Mouse (Mus musculus) kidney, embryonic 14.5 days (tissue): ENCODE measurements around the gene Cdiptos. TPM values are rescaled to one million over a fixed set of nuclear protein-coding genes. Genes with fewer than 3 reads are reported as not detected.

Experiments
- ATAC-seq: fragments of 200-750 bp; cut with Nextera tagmentation; 2 replicates; pipeline ENCODE4 v1.8.0; 2017; ENCODE audit warnings: moderate number of reproducible peaks, mild to moderate bottlenecking, moderate TSS enrichment, moderate library complexity; ENCODE audit not compliant: low FRiP score, low TSS enrichment
- H3K27ac ChIP-seq: fragments of 300-500 bp; sonication (generic); 2 replicates; pipeline ENCODE4 v1.5.1; 2014; ENCODE audit warnings: low read depth, mild to moderate bottlenecking, low read length, moderate library complexity, mixed read lengths
- H3K27me3 ChIP-seq: fragments of 300-500 bp; sonication (generic); 2 replicates; pipeline ENCODE4 v1.6.1; 2014; ENCODE audit warnings: mild to moderate bottlenecking, low read length; ENCODE audit not compliant: control insufficient read depth, insufficient read depth
- H3K36me3 ChIP-seq: fragments of 300-500 bp; sonication (generic); 2 replicates; pipeline ENCODE4 v1.6.1; 2014; ENCODE audit warnings: low read length, mixed read lengths; ENCODE audit not compliant: control insufficient read depth, insufficient read depth
- H3K4me1 ChIP-seq: fragments of 300-500 bp; sonication (generic); 2 replicates; pipeline ENCODE4 v1.6.1; 2014; ENCODE audit warnings: low read length, mixed read lengths; ENCODE audit not compliant: control insufficient read depth, insufficient read depth
- H3K4me2 ChIP-seq: fragments of 300-500 bp; sonication (generic); replicated peaks from 2 replicates; pipeline ENCODE4 v1.6.1; 2014; ENCODE audit warnings: low read depth, mild to moderate bottlenecking, low read length
- H3K4me3 ChIP-seq: fragments of 300-500 bp; sonication (generic); 2 replicates; pipeline ENCODE4 v1.5.1; 2014; ENCODE audit warnings: mild to moderate bottlenecking, low read length
- H3K9ac ChIP-seq: fragments of 300-500 bp; sonication (generic); 2 replicates; pipeline ENCODE4 v1.6.1; 2014; ENCODE audit warnings: low read depth, mild to moderate bottlenecking, low read length, moderate library complexity
- H3K9me3 ChIP-seq: fragments of 300-500 bp; sonication (generic); 2 replicates; pipeline ENCODE4 v1.6.1; 2016; ENCODE audit warnings: low read length; ENCODE audit not compliant: control insufficient read depth
- WGBS: fragments of 180-500 bp; shearing (Covaris S2); extraction: QIAGEN DNeasy Blood & Tissue Kit; methylation state at CpG from one replicate; pipeline ENCODE4 v1.1.7; 2014; 5-methylcytosine and 5-hydroxymethylcytosine counted together
- polyA plus RNA-seq: library from polyadenylated mRNA; unstranded; fragments of >200 nt; fragmentation: Nextera tagmentation; extraction: Ambion mirVana; gene quantifications from 2 replicates; pipeline ENCODE4 v1.2.1, GENCODE M21; 2014

The Cdiptos gene
- polyA plus RNA-seq, 1 experiment from 2014 or later: 1.3 TPM

- peaks cover 33% of the 10 kb centered on the region for H3K36me3 ChIP-seq
- no peaks in the 10 kb centered on the region for H3K9me3 ChIP-seq
- ATAC-seq: no peak
- peak overlapping the region; percentile 86 for H3K4me2 ChIP-seq
- no peaks in the 10 kb centered on the region for H3K27me3 ChIP-seq
- peak overlapping the region; percentile 61 for H3K9ac ChIP-seq
- H3K4me3 ChIP-seq: peak overlapping the region; percentile 53
- WGBS: 39% methylated on average over 5 of the region's 5 CpGs
- H3K4me1 ChIP-seq: peaks cover 68% of the 10 kb centered on the region
- peak overlapping the region; percentile 77; the same call in 1 of the 2 replicates for H3K27ac ChIP-seq
These were observed 44.6 kb upstream of the Cdiptos start for GRCm38 (mm10) chr7:127020491-127020890.

DNA sequence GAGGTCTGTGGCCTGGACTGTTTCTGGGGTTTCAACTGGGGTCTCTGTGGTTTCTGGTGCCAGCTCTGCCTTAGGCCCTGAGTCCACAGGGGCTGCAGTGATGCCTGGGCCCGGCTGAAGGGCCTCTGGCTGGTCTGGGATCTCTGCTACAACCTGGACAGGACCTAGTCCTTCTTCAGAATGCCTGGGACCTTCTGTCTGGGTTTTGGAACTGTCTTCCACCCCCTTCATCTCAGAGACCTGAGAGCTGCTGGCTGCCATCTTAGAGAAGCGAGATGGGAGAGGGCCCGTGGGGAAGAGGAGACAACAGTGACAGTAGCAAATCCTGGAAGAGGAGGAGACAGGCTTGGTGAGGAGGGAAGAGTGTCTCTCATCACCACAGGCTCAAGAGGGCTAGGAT is 44.1 kb upstream of the Cdiptos start:
- no peak for ATAC-seq
- H3K9ac ChIP-seq: peak overlapping the region; percentile 61
- 61% methylated on average over 3 of the region's 3 CpGs for WGBS
- peaks cover 38% of the 10 kb centered on the region for H3K36me3 ChIP-seq
- peak overlapping the region; percentile 77; the same call in 1 of the 2 replicates for H3K27ac ChIP-seq
- H3K27me3 ChIP-seq: no peaks in the 10 kb centered on the region
- peak overlapping the region; percentile 53 for H3K4me3 ChIP-seq
- peak overlapping the region; percentile 86 for H3K4me2 ChIP-seq
- H3K4me1 ChIP-seq: peaks cover 72% of the 10 kb centered on the region
- no peaks in the 10 kb centered on the region for H3K9me3 ChIP-seq

DNA sequence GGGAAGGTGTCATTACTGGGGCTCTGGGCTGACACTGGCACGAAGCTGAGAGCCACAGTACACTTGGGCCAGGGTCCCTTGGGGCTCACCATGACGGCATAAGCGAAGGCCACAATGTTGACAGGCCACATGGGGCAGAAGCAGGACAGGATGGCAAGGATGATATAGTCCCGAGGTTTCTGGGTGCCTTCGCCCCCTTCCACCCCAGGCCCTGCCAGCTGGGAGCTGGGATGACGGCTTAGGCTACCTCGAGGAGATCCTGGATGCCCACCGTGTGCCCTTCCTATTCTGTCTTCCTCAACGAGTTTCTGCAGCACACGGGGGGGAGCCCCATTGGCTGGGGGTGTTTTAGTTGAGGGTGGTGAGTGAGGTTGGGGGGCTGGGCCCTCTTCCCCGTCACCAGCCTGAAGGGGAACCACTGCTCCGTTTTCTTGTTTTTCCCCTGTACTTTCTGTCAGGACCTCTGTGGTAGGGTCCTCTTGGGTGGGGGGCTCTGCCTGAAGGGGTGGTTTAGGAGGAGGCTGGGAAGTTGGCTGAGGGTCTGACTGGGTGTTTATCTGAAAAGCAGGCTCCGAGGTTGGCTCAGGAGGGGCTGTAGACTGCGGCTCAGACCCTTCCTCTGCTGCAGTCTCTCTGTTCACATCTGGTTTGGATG is 43.5 kb upstream of the Cdiptos start:
- Histone ChIP-seq H3K9me3 (no peaks in the 10 kb centered on the region), H3K4me1 (peaks cover 74% of the 10 kb centered on the region), H3K4me3 (peak overlapping the region; percentile 53; the same call in 1 of the 2 replicates), H3K27me3 (no peaks in the 10 kb centered on the region), H3K36me3 (peaks cover 35% of the 10 kb centered on the region), H3K4me2 (peak overlapping the region; percentile 86), H3K9ac (peak overlapping the region; percentile 61), H3K27ac (no peak overlapping the region)
- ATAC-seq: no peak
- WGBS: 80% methylated on average over 14 of the region's 14 CpGs

DNA sequence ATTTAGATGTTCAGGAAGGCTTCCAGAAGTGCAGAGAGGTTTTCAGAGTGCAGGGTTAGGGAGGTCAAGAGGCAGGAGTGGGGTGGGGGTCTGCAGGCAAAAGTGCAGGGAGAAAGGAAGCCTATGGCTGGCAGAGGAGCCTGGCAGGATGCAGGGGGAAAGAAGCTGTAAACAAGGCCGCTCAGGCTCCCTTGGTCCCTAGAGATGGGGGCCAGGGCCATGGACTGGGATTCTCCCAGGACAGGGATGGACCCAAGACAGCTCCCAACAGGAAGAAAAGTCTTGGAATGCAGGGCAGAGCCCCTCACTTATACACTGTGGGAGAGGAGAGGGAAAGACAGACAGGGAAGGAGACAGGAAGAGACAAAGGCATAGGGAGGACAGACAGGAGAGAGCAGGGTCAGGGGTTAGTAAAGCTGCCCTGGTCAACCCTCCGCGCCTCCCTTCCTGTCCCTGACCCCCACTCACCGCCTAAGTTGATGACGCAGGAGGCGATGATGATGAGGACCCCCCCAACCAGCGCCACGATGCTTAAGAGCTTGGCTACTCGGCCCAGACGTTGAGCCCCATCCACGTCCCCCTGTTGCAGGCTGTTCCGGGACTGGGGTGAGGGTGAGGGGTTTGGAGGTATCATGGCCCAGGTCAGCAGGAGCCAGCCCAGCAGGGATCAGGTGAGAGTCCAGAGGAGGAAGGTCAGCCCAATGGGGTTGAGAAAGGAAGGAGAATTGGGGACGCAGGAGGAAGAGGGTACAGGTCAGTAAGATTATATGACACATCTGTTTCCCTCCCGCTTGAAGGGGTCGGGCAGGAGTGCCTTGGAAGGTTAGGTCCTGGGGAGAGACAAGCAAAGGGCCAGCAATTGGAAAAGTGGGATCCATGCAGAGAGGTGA is 42.8 kb upstream of the Cdiptos start:
- Histone ChIP-seq H3K4me2 (peak overlapping the region; percentile 17; the same call in 1 of the 2 replicates), H3K4me1 (peaks cover 70% of the 10 kb centered on the region), H3K9ac (peak overlapping the region; percentile 61), H3K27me3 (no peaks in the 10 kb centered on the region), H3K4me3 (no peak overlapping the region), H3K9me3 (no peaks in the 10 kb centered on the region), H3K36me3 (peaks cover 27% of the 10 kb centered on the region), H3K27ac (peak overlapping the region; percentile 82; the same call in 1 of the 2 replicates)
- WGBS: 36% methylated on average over 15 of the region's 15 CpGs
- ATAC-seq: no peak

GRCm38 (mm10) chr7:127017950-127018345 is 42.0 kb upstream of the Cdiptos start:
- H3K4me3 ChIP-seq: no peak overlapping the region
- no peaks in the 10 kb centered on the region for H3K27me3 ChIP-seq
- no peaks in the 10 kb centered on the region for H3K9me3 ChIP-seq
- H3K4me1 ChIP-seq: peaks cover 62% of the 10 kb centered on the region
- peaks cover 24% of the 10 kb centered on the region for H3K36me3 ChIP-seq
- H3K27ac ChIP-seq: peak overlapping the region; percentile 82
- H3K4me2 ChIP-seq: peak overlapping the region; percentile 17; the same call in 1 of the 2 replicates
- 41% methylated on average over 6 of the region's 6 CpGs for WGBS
- ATAC-seq: no peak
- H3K9ac ChIP-seq: peak overlapping the region; percentile 61; the same call in 1 of the 2 replicates

DNA sequence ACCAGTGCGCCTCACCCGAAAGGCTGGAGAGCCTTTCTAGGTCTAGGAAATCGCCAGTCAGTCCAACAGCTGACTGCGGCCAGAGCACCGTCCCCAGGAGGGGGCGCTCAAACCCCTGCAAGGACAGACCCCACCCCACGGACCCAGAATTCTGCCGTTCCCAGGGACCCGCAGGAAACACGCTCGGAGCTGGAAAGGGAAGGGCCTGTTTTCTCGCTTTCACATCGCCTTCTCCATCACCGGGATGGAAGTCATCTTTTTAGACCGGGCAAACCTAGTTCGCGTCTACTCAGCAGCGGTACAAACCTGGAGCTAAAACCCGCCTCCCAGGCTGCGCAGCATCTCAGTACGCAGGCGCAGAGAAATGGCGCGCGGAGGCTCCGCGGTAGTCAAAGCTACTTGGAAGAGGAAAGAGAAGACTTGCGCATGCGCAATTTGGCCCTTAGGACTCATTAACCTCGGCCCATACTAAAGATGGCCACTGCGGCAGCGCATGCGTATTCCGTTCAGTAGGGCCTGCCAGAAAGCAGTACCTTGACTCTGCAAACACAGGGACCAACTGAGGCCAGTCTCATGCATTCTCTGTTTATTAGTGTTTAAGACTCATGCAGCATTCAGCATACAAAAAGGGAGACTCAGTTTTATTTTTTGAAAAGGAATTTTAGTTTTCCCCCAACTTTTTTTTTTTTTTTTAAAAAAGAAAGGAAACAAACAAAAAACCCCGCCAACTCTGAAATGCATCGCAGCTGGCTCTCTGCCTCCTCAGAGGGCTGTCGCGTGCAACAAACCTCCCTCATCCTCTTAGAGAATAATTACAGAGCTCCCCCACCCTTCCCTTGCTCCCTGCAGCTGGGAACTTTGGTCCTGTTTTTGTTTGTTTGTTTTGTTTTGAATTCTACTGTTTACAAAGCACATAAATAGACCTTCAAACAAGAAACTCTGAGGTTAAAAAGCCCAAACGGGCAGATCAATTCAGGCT is 41.4 kb upstream of the Cdiptos start, which contains the start of gene Pagr1a:
Gene Pagr1a, minus strand, starts transcription at position 382 of the 979 bp plus-strand sequence.
- no peaks in the 10 kb centered on the region for H3K27me3 ChIP-seq
- H3K4me1 ChIP-seq: peaks cover 56% of the 10 kb centered on the region
- peak; percentile 74 for ATAC-seq
- H3K9ac ChIP-seq: peak within 1 kb of the TSS; percentile 70
- H3K9me3 ChIP-seq: no peaks in the 10 kb centered on the region
- H3K36me3 ChIP-seq: peaks cover 21% of the 10 kb centered on the region
- H3K27ac ChIP-seq: peak within 1 kb of the TSS; percentile 82
- 4% methylated on average over 39 of the region's 39 CpGs for WGBS
- peak within 1 kb of the TSS; percentile 53 for H3K4me3 ChIP-seq
- H3K4me2 ChIP-seq: peak within 1 kb of the TSS; percentile 75

- no peaks in the 10 kb centered on the region for H3K27me3 ChIP-seq
- no peaks in the 10 kb centered on the region for H3K9me3 ChIP-seq
- peak overlapping the region; percentile 82 for H3K27ac ChIP-seq
- peak overlapping the region; percentile 75 for H3K4me2 ChIP-seq
- peak overlapping the region; percentile 70 for H3K9ac ChIP-seq
- peaks cover 17% of the 10 kb centered on the region for H3K36me3 ChIP-seq
- peak; percentile 18 for ATAC-seq
- peaks cover 49% of the 10 kb centered on the region for H3K4me1 ChIP-seq
- H3K4me3 ChIP-seq: peak overlapping the region; percentile 53
- WGBS: under 1% methylated on average over 22 of the region's 22 CpGs
These were observed 40.6 kb upstream of the Cdiptos start for GRCm38 (mm10) chr7:127016486-127016938.

GRCm38 (mm10) chr7:127016481-127016485 is 40.4 kb upstream of the Cdiptos start, which contains the start of gene Pagr1b:
Gene Pagr1b (minus strand): TSS chr7:127016484.
- Histone ChIP-seq H3K9me3 (no peaks in the 10 kb centered on the region), H3K27ac (peak within 1 kb of the TSS; percentile 82), H3K9ac (peak within 1 kb of the TSS; percentile 70), H3K4me2 (peak within 1 kb of the TSS; percentile 75), H3K36me3 (peaks cover 17% of the 10 kb centered on the region), H3K27me3 (no peaks in the 10 kb centered on the region), H3K4me3 (peak within 1 kb of the TSS; percentile 53), H3K4me1 (peaks cover 46% of the 10 kb centered on the region)
- no peak for ATAC-seq
